Mouse (Mus musculus) macrophage (primary cell): Measurements from ENCODE around the gene Il34. TPM values are rescaled to one million over a fixed set of nuclear protein-coding genes. Genes with fewer than 3 reads are reported as not detected.

Experiments
- H3K27ac ChIP-seq: fragments of 350-480 bp; formaldehyde crosslinking; 2 replicates; pipeline ENCODE4 v1.9.0; 2021
- H3K36me3 ChIP-seq: fragments of 350-480 bp; formaldehyde crosslinking; 2 replicates; pipeline ENCODE4 v1.9.0; 2021; ENCODE audit errors: inconsistent target
- H3K4me3 ChIP-seq: fragments of 350-480 bp; formaldehyde crosslinking; 2 replicates; pipeline ENCODE4 v1.9.0; 2021; ENCODE audit errors: inconsistent target
- H3K79me2 ChIP-seq: fragments of 350-480 bp; formaldehyde crosslinking; 2 replicates; pipeline ENCODE4 v1.9.0; 2021; ENCODE audit errors: inconsistent target
- WGBS: methylation state at CpG from one replicate; pipeline ENCODE4 v1.1.7; 2026; ENCODE audit warnings: inconsistent platforms; ENCODE audit not compliant: missing documents; 5-methylcytosine and 5-hydroxymethylcytosine counted together
- polyA plus RNA-seq: library from polyadenylated mRNA; stranded (reverse); fragments of 250-400 nt; gene quantifications from 3 replicates; pipeline ENCODE4 v1.2.4, GENCODE M21; 2018; ENCODE audit warnings: inconsistent platforms

The Il34 gene
- polyA plus RNA-seq, 1 experiment from 2014 or later = not detected

DNA sequence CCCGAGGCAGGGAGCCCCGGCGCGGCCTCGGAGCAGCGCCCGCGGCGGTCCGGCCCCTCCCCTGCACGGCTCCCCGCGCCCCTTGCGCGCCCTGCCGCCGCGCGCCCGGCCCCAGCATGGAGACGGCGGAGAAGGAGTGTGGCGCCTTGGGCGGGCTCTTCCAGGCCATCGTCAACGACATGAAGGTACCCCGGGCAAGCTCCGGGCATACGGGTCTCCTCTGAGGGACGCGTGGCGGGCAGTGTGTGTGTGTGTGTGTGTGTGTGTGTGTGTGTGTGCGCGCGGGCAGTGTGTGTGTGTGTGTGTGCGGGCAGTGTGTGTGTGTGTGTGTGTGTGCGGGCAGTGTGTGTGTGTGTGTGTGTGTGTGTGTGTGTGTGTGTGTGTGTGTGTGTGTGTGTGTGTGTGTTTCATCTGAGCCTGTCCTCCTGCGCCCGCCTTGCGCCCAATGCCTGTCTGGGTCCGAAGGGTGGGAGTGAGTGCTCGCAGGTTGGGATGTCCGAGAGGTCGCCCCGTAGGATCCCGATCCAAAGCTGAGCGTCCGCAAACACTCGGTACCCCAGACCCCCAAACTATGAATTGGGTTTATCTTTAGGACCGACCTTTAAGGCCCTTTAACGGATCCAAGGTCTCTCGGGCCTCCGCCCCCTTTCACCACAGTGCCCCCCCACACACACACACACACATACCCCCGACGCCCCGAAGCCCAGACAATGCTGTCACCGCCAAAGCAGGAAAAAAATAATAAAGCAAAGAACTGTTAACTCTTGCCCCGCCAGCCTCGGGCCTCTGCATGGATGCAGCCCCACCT lies 83.9 kb downstream of the Il34 start:
- Histone ChIP-seq H3K36me3 (no peaks in the 10 kb centered on the region), H3K27ac (no peak overlapping the region), H3K4me3 (no peak overlapping the region), H3K79me2 (no peaks in the 10 kb centered on the region)
- WGBS = 9% methylated on average over 32 of the region's 59 CpGs

DNA sequence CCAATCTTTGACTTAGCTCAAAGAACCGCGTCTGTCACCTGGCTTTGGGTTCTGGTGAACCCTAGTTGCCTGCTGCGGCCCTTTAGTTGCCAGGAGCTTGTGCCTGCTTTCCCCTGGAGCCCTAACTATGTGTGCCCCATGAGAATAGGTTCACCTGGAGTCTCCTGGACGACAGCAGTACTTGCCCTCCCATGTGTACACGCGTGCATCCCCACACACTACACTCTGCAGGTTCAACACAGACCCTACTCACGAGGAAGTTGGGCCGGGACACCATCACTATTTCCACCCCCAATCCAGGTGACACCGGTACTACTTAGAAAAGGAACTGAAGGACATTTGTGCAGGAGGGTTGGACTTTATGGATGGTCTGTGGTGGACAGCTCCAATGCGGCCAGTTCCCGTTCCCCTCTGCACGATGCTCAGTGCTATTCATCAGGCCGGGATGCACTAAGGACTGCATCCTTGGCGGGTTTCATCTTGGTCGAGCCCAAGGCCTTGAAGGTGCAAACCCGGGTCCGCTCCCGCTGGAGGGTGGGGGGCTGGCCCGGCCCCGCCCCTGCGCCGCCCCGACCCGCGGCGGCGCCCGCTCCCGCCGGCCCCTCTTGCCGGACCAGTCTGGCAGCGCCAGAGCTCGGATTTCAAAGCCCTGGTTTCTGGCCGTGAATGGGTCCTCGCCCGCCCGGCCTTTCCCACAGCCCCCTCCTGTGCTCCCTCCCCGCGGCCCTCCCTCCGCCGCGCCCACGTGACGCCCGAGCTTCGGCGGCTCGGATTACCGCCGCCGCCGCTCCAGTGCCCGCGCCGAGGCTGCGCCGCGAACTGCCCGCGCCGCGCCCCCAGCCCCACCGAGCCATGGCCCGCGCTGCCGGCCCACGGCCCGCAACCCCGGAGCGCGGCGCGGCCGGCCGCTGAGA lies 84.8 kb downstream of the Il34 start, which contains the start of gene Mtss1l:
Gene Mtss1l (plus strand): TSS at position 792 of the 914 bp plus-strand sequence.
- Histone ChIP-seq H3K36me3 (no peaks in the 10 kb centered on the region), H3K79me2 (no peaks in the 10 kb centered on the region), H3K4me3 (no peak within 1 kb of the TSS), H3K27ac (no peak within 1 kb of the TSS)
- WGBS = 12% methylated on average over 75 of the region's 75 CpGs

DNA sequence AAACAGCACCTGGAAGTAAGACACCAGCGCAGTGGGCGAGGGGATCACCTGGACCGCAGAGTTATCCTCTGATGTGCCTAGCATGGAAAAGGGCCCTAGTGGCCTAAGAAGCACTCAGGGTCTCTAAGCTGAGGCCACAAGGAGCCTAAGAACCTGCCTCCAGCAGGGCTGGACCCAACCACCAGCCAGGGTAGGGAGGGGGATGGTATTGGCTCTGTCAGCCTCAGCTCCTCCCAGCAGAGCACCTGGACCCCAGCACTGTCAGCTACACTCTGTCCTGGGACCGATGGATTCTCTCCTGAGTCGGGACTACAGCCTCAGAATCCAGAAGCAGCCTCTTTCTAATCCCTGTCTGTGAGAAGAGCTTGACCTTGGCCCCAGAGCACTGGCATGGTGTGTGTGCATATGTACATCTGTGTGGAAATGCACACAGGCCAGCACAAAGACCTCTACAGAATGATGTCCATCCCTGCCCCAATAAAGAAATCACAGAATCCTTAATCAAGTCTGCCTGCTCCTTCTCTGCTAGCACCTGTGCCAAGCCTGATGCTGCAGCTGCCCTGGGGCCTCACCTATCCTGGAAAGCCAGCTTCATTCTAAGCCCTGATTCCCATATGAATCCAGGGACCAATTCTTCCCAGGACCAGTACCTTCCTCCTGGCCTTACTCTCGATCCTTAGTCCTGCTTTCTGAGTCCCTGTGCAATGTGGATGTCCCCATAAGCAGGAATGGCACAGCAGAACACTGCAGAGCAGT lies 85.6 kb downstream of the Il34 start:
- H3K4me3 ChIP-seq = no peak overlapping the region
- 0 out of 2 replicates have a peak, but pooled peaks cover 6% of the 10 kb centered on the region for H3K36me3 ChIP-seq
- WGBS = 87% methylated on average over 6 of the region's 6 CpGs
- H3K79me2 ChIP-seq = no peaks in the 10 kb centered on the region
- H3K27ac ChIP-seq = no peak overlapping the region

DNA sequence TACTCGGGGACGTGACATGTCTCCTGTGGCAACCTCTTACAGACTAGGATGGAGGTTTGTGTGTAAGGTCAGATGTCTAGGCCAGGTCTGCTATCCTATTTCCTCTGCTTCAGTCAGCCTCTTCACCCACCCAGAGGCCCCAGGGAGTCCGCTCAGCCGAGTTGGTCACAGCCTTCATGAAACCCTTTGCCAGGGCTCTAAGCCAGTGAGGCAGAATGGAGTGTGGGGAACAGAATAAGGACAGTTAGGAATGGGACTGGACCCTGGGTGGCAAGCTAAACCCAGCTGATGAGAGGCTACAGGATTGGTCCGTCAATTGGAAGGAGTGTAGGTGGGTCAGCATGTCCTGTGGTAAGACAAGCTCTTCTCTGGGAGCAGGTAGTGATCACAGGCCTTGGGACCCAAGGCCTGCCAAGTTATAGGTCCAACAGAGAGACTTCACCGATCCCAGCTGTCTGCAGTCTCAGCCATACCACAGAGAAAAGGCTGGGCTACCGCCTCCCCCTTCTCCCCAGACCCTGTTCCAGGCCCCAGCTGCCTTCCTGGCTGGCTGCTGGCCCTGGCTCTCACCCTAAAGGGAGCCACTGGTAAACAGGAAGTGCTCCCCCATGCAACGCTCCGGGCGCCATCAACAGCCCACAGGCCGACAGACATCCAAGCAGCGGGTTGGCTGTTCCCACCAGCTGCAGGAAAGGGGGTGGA lies 86.6 kb downstream of the Il34 start:
- H3K4me3 ChIP-seq = no peak overlapping the region
- H3K27ac ChIP-seq = no peak overlapping the region
- no peaks in the 10 kb centered on the region for H3K79me2 ChIP-seq
- 47% methylated on average over 12 of the region's 12 CpGs for whole genome bisulfite sequencing
- H3K36me3 ChIP-seq = peaks cover 15% of the 10 kb centered on the region; the same call in 1 of the 2 replicates

DNA sequence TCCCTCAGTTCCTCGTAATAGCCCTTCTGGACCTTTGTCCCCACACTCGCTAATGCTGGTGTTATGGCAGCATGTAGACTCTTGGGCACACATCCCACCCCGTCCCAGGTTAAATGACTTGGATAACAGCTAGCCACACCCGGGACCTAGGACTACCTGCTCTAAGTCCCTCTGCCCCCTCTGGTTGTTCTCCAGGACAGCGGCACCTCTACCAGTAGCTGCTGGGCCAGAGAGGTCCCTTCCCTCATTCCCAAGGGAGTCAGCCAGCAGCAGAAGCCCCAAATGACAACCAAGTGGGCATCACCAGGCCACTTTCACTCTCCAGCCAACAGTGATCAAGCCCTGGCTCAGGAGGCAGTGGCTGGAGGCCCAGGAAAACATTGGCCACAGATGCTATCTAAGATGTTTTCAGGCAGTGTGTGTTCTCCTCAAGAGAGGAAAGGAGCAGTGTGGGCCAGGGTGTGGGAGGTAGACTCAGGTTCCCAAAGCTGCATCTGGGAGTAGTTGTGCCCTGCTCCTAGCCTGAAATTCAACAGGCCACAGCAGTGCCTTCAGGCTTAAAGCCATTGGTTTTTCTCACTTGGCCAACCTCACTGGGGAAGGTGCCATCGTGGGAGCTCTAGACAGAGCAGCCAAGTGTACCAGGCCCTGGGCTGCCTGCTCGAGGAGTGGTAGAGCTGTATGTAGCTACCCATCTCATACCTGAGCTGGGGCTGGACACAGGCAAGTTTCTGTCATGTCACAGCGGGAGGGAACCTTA lies 87.3 kb downstream of the Il34 start:
- Histone ChIP-seq H3K4me3 (no peak overlapping the region), H3K27ac (no peak overlapping the region), H3K36me3 (peaks cover 21% of the 10 kb centered on the region), H3K79me2 (no peaks in the 10 kb centered on the region)
- WGBS = 90% methylated on average over 8 of the region's 8 CpGs

DNA sequence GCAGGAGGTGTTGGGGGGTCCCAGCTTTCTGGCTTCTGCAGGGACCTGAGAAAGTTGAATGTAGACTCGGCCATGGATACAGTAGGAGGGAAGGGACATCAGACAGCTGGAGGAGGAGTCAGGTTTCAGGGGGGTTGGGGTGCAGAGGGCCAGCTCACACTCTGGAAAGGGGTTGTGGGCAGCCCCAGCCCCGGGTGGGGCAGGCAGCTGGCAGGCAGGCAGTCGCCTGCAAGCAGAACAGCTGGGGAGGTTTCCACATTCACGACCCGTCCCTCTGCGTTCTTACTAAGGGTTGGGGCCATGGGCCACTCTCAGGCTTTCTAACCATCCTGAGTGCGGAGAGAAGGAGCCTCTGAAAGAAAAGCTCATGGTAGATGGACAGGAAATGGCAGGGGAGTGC lies 88.6 kb downstream of the Il34 start:
- WGBS = 89% methylated on average over 7 of the region's 7 CpGs

DNA sequence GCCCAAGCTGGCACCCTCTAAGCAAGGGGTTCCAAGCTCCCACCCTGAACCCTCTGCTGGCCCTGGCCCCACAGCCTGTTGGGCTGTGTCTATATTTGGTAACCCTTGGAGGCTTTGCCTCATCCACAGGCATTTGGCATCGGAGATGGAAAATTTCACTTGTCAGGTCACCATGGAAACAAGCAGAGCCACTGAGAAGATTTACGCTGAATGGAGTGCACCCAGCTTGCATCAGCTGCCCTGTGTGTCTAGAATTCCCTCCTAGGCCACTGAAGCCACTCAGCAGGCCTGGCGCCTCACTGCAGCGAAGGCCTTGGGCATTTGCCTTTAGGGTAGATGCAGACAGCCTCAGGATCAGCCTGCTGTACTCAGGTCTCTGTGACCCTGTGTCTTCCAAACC lies 89.6 kb downstream of the Il34 start:
- Histone ChIP-seq H3K4me3 (no peak overlapping the region), H3K79me2 (no peaks in the 10 kb centered on the region), H3K27ac (no peak overlapping the region), H3K36me3 (peaks cover 44% of the 10 kb centered on the region)
- 97% methylated on average over 4 of the region's 4 CpGs for WGBS

More for the DNA sequence above, 88.6 kb downstream of the Il34 start:
- H3K27ac ChIP-seq = no peak overlapping the region
- H3K36me3 ChIP-seq = peaks cover 34% of the 10 kb centered on the region
- H3K4me3 ChIP-seq = no peak overlapping the region
- no peaks in the 10 kb centered on the region for H3K79me2 ChIP-seq

DNA sequence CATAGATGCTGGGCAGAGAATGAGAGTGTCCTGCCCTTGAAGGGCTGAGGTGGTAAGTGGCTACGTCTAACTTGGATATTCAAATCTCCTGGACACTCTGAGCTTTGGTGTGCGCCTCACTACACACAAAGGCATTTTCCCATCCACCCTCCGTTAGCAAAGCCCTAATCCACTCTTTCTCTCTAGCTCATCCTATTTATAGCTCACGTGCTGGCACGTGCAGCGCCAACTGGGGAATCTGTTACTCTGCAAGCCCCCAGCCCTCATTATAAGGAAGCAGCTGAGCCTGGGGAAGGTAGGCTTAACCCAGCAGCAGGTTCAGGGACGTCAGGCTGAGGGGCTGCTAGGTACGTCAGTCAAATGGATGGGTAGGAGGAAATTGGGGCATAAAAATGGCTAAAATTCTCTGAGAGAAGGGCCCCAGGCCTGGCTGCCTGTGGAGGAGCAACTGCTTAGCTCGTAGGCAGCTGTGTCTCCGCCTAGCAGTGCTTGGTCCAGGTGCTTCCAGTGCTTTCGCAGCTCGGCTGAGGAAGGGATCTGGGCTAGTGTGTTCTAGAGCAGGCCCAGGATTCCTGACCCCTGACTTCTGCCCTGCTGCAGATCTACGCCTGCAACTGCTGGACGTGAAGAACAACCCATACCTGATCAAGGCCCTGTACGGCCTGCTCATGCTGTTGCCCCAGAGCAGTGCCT lies 90.8 kb downstream of the Il34 start:
- Histone ChIP-seq H3K36me3 (peaks cover 55% of the 10 kb centered on the region), H3K27ac (no peak overlapping the region), H3K4me3 (no peak overlapping the region), H3K79me2 (no peaks in the 10 kb centered on the region)
- WGBS = 94% methylated on average over 15 of the region's 15 CpGs

DNA sequence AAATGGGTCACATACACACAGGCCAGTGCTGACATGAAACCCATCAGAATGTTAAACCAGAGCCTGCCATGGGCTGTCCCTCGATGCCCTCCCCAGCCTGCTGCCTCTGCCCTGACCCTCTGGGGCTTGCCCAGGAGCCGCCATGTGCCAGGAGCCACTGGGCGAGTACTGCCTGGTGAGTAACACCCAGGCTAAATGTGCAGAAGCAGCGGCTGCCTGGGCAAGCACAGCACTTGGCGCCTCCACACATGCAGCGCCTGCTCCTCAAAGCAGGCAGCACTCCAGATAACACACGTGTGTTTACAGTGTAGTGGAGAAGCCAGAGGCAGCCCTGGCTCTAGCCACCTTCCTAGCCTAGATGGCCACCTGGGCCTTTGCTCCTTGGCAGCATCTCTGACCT lies 92.7 kb downstream of the Il34 start:
- Histone ChIP-seq H3K79me2 (no peaks in the 10 kb centered on the region), H3K36me3 (peaks cover 68% of the 10 kb centered on the region), H3K27ac (no peak overlapping the region), H3K4me3 (no peak overlapping the region)
- WGBS = 95% methylated on average over 7 of the region's 7 CpGs

DNA sequence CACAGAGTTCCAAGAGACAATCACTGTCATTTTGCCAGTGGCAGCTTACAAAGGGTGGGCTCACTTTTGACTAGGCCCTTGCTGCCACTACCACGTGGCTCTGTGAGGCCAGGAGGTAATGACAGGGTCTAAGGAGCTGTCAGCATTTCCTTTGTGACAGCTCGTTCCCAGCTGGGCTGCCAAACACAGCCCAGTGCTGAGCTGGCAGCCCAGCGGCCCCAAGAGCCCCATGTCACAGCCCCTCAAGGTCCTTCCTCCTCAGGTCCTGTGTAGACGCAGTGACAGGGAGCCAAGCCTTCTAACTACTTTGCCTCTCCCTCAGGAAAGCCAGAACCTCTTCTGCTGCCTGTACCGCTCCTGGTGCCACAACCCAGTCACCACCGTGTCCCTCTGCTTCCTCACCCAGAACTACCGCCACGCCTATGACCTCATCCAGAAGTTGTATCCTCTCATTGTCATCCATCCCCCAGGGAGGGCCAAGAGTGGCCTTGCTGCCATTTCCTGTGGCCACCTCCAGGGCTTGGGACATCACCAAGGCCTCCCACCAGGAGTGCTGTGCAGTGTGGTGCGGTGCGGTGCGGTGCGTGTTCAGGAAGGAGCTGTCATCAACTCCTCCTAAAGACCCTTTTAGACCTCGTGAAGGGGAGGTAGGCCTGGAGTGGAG lies 94.3 kb downstream of the Il34 start:
- 82% methylated on average over 13 of the region's 13 CpGs for whole genome bisulfite sequencing
- Histone ChIP-seq H3K27ac (no peak overlapping the region), H3K36me3 (peaks cover 79% of the 10 kb centered on the region), H3K4me3 (no peak overlapping the region), H3K79me2 (no peaks in the 10 kb centered on the region)

DNA sequence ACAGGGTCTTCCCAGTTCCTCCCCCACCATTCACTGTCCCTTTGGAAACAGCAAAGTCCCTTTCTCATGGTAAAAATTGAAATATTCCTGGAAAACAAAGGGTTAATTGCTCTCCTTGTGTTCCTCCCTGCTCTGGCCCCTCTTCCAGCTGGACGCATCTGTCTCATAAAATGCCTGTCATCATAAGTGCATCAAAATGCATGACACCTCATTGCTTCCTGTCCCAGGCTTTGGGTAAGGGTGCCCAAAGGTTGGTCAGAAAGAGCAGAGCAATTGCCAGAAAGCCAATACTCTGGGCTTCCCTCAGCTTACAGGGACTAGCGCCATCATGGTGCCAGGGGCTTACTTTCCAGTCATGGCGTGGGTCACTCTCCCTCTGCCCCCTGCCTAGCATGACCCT lies 95.1 kb downstream of the Il34 start:
- H3K36me3 ChIP-seq = peaks cover 78% of the 10 kb centered on the region
- 96% methylated on average over 3 of the region's 3 CpGs for WGBS
- H3K79me2 ChIP-seq = no peaks in the 10 kb centered on the region
- H3K27ac ChIP-seq = no peak overlapping the region
- no peak overlapping the region for H3K4me3 ChIP-seq

DNA sequence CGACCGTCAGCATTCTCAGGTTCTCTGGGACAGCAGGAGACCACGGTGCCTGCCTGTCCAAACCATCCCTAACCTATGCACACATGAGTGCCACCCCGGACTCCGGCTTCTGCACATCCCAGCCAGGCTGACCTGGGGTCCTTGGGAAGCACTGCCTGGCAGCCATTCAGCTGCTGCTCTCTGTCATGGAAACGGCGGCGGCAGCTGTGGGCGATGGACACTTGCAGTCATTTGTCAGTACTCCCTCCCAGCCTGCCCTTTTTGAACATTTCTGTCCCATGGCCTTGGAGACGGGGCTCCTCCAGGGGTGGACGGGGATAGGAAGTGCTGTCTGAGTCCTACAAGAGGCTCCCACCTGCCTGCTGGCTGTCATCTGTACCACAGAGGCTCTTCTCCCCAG lies 97.3 kb downstream of the Il34 start:
- no peak overlapping the region for H3K4me3 ChIP-seq
- no peak overlapping the region for H3K27ac ChIP-seq
- H3K79me2 ChIP-seq = no peaks in the 10 kb centered on the region
- WGBS = 96% methylated on average over 9 of the region's 11 CpGs
- H3K36me3 ChIP-seq = peaks cover 67% of the 10 kb centered on the region
